Mouse (Mus musculus) gastrocnemius, adult 18-20 months (tissue): ENCODE measurements around the gene Zfp119b. TPM values are rescaled to one million over a fixed set of nuclear protein-coding genes. Genes with fewer than 3 reads are reported as not detected.
"Not testable (repeated sequence)": the region's sequence is repeated elsewhere in the genome, so short reads cannot be mapped to it uniquely, and the experiment has no call there.

Source experiments
- DNase-seq: peaks from one replicate; pipeline ENCODE4 v3.0.0; 2021; ENCODE audit warnings: low spot score
- total RNA-seq, 2 experiments: library from RNA; stranded (reverse); gene quantifications; 2 replicates each; pipeline ENCODE4 v1.2.3; 2021

Gene Zfp119b
- total RNA-seq, 2 experiments from 2014 or later: 3.0 to 3.2 TPM

- no peak for DNase-seq
Observed at GRCm38 (mm10) chr17:55957726-55958583, 8.7 kb upstream of the Zfp119b start.

GRCm38 (mm10) chr17:55957168-55957567 lies 7.9 kb upstream of the Zfp119b start:
- peak; percentile 61 for DNase-seq

DNA sequence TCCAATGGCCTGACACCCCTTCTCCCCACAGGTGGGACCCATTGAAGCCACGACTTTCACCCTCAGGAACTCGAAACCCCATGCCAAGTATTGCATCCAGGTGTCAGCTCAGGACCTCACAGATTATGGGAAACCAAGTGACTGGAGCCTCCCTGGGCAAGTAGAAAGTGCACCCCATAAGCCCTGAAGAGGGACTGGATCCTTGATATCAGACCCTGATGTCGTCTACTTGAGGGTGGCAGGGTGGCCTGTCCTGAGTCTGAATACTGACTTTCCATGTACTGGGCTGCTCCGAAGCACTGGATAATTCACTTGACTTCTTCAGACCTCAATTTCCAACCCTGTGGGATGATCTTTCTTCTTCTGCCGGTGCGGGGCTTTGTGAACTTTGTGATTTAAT lies 7.3 kb upstream of the Zfp119b start:
- no peak for DNase-seq

GRCm38 (mm10) chr17:55956129-55956528 lies 6.8 kb upstream of the Zfp119b start:
- no peak for DNase-seq

GRCm38 (mm10) chr17:55954229-55954628 lies 4.9 kb upstream of the Zfp119b start:
- no peak for DNase-seq

GRCm38 (mm10) chr17:55953751-55954150 lies 4.5 kb upstream of the Zfp119b start:
- DNase-seq: no peak

- no peak for DNase-seq
Observed at GRCm38 (mm10) chr17:55952447-55953027, 3.2 kb upstream of the Zfp119b start, which contains the start of gene Ebi3. Gene Ebi3 (plus strand): TSS chr17:55952640.

- DNase-seq: no peak
Observed at GRCm38 (mm10) chr17:55952041-55952440, 2.7 kb upstream of the Zfp119b start.

DNA sequence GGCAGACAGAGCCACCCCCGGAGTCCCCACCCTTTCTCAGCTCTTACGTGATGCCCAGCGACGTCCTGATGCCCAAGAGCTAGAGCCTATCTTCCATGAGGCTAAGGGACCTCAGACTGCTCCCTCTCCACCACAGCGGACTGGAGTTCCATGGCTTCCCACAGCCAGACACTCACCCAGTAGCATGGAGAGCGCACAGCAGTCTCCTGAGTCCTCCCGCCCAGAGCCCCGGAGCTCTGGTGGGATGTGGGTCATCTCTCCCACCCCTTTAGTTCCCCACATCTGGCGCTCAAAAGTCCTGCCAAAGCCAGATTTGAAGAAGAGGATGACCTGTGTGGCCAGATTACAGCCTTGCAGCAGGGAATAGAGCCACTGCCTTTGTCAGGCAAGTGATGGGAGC lies 1.3 kb upstream of the Zfp119b start:
- no peak for DNase-seq

DNA sequence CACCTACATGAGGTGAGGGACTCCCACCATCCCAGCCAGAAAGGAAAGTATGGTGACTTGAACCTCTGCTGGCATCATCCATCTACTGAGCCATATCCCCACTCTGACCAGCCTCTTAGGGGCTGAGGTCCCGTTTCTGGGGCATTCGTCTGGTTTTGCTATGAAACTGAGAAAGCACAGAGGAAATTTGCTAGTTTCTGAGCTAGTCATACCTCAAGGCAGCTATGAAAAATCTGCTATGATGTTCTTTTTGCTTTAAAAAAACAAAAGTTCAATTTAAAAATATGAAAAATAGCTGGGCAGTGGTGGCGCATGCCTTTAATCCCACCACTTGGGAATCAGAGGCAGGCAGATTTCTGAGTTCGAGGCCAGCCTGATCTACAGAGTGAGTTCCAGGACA lies 653 bp downstream of the Zfp119b start:
- DNase-seq: no peak

DNA sequence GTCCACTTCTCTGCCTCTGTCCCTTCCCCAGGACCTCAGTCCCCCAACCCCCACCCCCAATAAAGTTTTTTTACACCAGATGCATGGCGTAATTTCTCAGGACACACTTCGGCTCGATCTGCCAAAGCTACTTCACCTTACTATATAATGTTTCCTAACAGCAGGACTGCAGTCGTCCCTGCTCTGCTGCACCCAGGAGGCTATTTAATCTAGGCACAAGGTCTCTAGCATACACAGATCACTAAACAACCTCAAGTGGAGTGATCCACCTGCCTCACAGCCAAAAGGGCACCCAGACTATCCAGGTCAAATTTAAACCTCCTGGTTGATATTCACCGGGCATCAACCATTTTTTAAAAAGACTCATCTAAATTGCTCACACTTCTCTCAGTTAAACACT lies 3.6 kb downstream of the Zfp119b start:
- no peak for DNase-seq

DNA sequence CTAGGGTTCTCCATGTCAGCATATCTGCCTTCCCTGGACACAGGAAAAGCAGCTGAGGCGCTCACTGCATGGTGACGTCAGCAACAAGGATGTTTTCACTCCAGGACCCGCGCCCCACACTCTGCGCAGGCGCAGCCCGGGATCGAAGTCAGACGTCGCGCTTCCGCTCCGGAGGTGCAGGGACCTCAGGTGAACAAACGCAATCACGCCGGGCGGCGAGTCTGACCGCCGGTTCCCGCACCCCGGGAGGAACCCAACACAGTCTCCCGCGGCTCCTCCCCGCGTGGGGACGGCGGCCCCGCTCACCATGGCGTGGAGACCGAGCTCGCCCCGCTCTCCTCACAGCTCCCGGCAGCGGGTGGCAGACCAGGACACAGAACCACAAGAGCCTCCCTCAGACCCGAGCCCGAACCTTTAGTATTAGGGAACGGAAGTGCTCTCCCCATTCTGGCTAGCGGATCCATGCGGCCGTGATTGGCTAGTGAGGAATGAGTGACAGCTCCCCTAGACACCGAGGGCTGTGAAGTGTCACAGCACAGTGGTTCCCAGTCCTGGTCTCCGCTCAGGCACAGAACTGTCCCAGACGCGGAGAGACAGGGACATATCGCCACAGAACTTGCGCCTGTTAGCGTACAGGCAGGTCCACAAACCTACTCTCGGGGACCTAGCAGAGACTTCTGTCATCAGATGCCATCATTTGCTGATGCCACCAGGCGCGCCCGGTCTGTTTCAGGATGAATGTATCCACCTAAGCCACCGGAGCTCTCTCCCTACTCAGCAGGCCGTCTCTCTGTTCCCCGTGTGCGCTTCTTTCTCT lies 4.2 kb downstream of the Zfp119b start:
- DNase-seq: peak; percentile 95

GRCm38 (mm10) chr17:55944387-55944865 lies 4.9 kb downstream of the Zfp119b start:
- not testable (repeated sequence) for DNase-seq

- DNase-seq: no peak
Observed at GRCm38 (mm10) chr17:55933191-55933590, 16.1 kb downstream of the Zfp119b start.

DNA sequence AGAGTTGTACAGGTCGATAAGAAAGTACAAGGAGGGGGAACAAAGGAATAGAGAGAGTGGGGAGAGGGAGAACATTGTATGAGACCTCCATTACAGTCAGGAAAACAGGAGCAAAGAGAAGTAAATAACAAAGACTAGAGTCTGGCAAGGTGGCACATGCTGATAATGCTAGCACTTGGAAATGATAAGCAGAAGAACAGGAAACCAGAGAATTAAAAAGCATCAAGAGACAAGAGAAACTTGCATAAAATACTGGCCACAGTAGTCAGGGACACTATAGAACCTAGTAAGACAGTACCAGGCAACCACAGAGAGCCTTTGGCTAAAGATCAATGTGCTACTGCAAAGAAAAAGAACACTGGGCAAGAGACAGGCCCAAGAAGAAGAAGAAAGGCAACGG lies 16.7 kb downstream of the Zfp119b start:
- DNase-seq: no peak

GRCm38 (mm10) chr17:55931553-55932502 lies 17.5 kb downstream of the Zfp119b start:
- DNase-seq: no peak

DNA sequence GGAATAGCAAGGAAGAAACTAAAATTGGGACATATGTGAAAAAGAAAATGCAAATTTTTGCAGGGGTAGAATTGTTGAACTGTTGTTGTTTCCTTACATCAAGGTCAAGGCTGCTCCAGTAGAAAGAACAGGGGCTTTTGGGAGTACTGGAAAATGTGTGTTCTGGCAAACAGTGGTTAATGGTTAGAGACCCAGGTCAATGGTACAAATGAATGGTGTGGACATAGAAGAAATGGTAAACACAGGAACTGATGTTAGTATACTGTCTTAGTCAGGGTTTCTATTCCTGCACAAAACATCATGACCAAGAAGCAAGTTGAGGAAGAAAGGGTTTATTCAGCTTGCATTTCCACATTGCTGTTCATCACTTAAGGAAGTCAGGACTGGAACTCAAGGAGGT lies 42.6 kb downstream of the Zfp119b start:
- DNase-seq: no peak

DNA sequence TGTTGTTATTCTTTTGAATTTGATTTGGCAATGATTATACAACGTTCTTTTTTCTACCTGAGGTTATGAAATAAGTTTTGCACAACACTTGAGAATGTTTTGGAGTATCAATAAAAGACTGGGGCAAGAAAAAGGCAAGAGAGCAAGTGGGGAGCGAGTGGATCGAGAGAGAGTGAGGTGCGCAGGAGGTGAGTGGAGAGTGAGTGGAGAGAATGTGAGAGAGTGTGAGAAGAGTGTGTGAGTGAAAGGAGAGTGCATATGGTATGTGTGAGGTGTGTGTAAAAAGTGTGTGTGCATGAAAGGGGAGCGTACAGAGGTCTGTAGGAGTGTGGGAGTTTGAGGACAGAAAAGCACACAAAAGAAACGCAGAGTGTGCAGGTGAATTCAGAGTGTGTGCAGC lies 45.2 kb downstream of the Zfp119b start:
- no peak for DNase-seq

- DNase-seq: no peak
Observed at GRCm38 (mm10) chr17:55903687-55904086, 45.6 kb downstream of the Zfp119b start.

DNA sequence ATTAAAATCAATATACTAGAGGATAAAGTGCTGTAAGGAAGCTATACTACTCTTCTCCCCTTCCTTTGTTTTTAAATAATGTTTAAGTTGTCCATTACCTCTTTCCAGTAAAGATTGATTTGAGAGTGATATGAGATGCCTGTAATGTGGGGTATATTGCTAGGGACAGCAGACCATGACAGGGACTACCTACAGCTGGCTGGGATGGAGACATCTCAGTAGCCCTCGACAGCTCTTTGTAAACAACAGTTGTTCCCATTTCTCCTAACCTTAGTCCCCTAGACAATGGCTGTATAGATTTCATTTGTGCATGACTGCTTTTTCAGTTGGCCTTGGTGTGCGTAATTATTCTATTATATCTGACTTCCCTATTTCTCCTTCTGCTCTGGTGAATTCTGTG lies 46.2 kb downstream of the Zfp119b start:
- no peak for DNase-seq
